Mouse (Mus musculus): ENCODE measurements around the gene Mael. TPM values are rescaled to one million over a fixed set of nuclear protein-coding genes. Genes with fewer than 3 reads are reported as not detected.

The Mael gene
- polyA plus RNA-seq, 1 experiment = not detected

DNA sequence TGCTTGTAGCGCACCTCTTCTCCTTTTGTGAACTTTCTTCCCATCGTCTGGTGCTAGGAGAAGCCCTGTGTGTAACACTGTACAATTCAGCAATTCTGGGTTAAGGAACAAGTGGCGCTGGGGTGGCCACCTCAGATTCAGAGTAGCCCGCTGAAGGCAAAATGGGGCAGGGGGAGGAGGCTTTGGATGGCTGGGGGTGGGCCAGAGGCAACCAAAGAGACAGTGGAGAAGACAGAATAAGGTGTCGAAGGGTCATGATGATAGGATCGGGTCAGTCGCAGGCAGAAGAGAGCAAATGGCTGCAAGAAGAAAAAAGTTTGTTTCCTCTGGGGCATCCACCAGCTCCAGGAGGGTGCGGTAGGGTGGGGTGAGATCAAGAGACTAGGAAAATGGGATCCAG, 16.5 kb upstream of the Mael start:
- no peak for TF ChIP-seq MYOG (IDR thresholded peaks at IDR 0.05; ENCODE audit: control insufficient read depth, extremely low read depth, insufficient read length)
- no peak for TF ChIP-seq CTCF (IDR thresholded peaks at IDR 0.05; ENCODE audit: control insufficient read depth, insufficient read depth, insufficient read length)
- no peak for TF ChIP-seq FOSL1 (IDR thresholded peaks at IDR 0.05; ENCODE audit: insufficient read depth, low read length, poor library complexity, severe bottlenecking)
- no peak for TF ChIP-seq USF1 (IDR thresholded peaks at IDR 0.05; ENCODE audit: low read depth)
- TF ChIP-seq MYOD1 (IDR thresholded peaks at IDR 0.05; ENCODE audit: control insufficient read depth, insufficient read length, low read depth) = no peak
- no peak for TF ChIP-seq CEBPB (IDR thresholded peaks at IDR 0.05; ENCODE audit: low read depth)
- no peak for TF ChIP-seq MAX (IDR thresholded peaks at IDR 0.05)
- Histone ChIP-seq H3K36me3 (ENCODE audit: control insufficient read depth, insufficient read depth) (no peaks in the 10 kb centered on the region), H3K79me3 (ENCODE audit: low read depth) (peaks cover 2% of the 10 kb centered on the region), H3ac (ENCODE audit: control insufficient read depth, insufficient read length, low read depth) (no peak overlapping the region), H3K4me3 (ENCODE audit: insufficient read depth, poor library complexity, severe bottlenecking) (peak overlapping the region; percentile 11), H3K79me2 (ENCODE audit: control insufficient read depth, insufficient read depth) (peaks cover 16% of the 10 kb centered on the region), H3K27me3 (ENCODE audit: control insufficient read depth, insufficient read depth, insufficient read length) (no peaks in the 10 kb centered on the region)

DNA sequence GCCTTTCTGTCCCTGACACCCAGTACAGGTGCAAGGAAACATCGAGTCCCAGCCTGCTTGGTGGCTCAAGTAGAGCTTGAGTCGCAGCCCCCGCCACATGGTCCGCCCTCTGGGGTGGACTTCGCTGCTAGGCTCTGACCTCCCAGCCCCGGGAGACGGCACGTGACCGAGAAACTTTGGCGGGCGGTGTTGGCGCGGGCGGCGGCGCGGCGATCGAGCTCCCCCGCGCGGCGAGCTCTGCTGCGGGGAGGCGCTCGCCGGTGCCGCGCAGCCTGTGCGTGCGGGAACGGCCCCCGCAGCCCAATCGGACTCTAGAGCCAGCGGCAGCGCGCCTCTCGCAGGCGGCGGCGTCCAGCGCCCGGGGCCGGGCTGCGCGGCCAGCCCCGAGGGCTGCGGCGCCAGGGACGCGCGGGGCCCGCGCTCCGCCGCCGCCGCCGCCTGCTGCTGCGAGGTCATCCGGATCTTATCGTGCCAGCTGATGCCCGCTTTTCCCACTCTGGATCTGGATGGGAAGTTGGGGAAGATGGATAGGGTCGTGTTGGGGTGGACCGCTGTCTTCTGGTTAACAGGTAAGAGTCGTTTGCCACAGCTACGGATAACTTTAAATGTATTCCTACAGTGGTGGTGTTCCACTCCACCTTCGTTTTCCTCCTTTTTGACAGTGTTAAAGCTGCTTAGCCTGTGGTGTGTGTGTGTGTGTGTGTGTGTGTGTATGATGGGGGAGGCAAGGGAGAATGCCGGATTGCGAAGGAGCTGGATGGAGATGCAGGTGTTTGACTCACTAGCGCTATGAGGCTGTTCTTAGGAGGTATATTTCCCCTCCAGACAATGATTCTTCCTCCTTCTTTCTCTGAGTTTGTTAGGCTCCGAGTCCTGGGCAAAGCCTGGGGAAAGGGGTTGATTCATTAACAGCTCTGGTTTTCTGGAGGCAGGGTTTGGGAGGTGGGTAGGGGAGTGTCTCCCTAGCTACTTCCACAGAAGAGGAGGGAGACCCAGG, 15.6 kb upstream of the Mael start, which contains the start of gene Ildr2:
TSS of gene Ildr2 (plus strand) at position 242 of the 997 bp plus-strand sequence.
- Histone ChIP-seq H3K79me2 (ENCODE audit: control insufficient read depth, insufficient read depth) (peaks cover 16% of the 10 kb centered on the region), H3K79me3 (ENCODE audit: low read depth) (peaks cover 2% of the 10 kb centered on the region), H3K4me3 (ENCODE audit: insufficient read depth, poor library complexity, severe bottlenecking) (peak within 1 kb of the TSS; percentile 28), H3K36me3 (ENCODE audit: control insufficient read depth, insufficient read depth) (no peaks in the 10 kb centered on the region), H3ac (ENCODE audit: control insufficient read depth, insufficient read length, low read depth) (peak within 1 kb of the TSS; percentile 69), H3K27me3 (ENCODE audit: control insufficient read depth, insufficient read depth, insufficient read length) (no peaks in the 10 kb centered on the region)
- TF ChIP-seq CTCF (IDR thresholded peaks at IDR 0.05; ENCODE audit: control insufficient read depth, insufficient read depth, insufficient read length) (peak; percentile 74), FOSL1 (IDR thresholded peaks at IDR 0.05; ENCODE audit: insufficient read depth, low read length, poor library complexity, severe bottlenecking) (no peak), USF1 (IDR thresholded peaks at IDR 0.05; ENCODE audit: low read depth) (peak; percentile 76)

DNA sequence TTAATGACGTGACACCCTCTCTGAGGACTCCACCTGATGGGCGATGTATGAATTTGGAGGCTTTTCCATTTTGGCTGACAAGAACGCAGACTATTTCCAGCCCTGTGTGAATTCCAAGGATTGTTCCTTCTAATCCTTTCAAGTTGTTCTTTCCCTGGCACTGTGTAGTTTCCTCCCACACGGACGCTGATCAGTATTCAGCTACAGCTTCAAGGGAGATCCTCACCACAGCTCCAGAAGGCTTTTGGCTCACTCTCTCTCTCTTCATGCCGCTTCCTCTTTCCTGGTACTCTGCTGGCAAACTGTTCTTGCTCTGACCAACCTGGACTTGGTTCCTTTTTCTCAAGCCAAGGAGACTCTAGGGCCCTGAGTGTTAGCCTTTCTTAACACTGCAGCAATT, 5.7 kb upstream of the Mael start:
- H3K79me2 ChIP-seq (ENCODE audit: control insufficient read depth, insufficient read depth) = no peaks in the 10 kb centered on the region
- no peaks in the 10 kb centered on the region for H3K79me3 ChIP-seq (ENCODE audit: low read depth)
- H3K27me3 ChIP-seq (ENCODE audit: control insufficient read depth, insufficient read depth, insufficient read length) = no peaks in the 10 kb centered on the region
- no peak overlapping the region for H3ac ChIP-seq (ENCODE audit: control insufficient read depth, insufficient read length, low read depth)
- TF ChIP-seq USF1 (IDR thresholded peaks at IDR 0.05; ENCODE audit: low read depth) (no peak), MAX (IDR thresholded peaks at IDR 0.05) (no peak), FOSL1 (IDR thresholded peaks at IDR 0.05; ENCODE audit: insufficient read depth, low read length, poor library complexity, severe bottlenecking) (no peak), CTCF (IDR thresholded peaks at IDR 0.05; ENCODE audit: control insufficient read depth, insufficient read depth, insufficient read length) (no peak), CEBPB (IDR thresholded peaks at IDR 0.05; ENCODE audit: low read depth) (no peak), MYOD1 (IDR thresholded peaks at IDR 0.05; ENCODE audit: control insufficient read depth, insufficient read length, low read depth) (no peak), MYOG (IDR thresholded peaks at IDR 0.05; ENCODE audit: control insufficient read depth, extremely low read depth, insufficient read length) (no peak)
- no peaks in the 10 kb centered on the region for H3K36me3 ChIP-seq (ENCODE audit: control insufficient read depth, insufficient read depth)
- no peak overlapping the region for H3K4me3 ChIP-seq (ENCODE audit: insufficient read depth, poor library complexity, severe bottlenecking)

DNA sequence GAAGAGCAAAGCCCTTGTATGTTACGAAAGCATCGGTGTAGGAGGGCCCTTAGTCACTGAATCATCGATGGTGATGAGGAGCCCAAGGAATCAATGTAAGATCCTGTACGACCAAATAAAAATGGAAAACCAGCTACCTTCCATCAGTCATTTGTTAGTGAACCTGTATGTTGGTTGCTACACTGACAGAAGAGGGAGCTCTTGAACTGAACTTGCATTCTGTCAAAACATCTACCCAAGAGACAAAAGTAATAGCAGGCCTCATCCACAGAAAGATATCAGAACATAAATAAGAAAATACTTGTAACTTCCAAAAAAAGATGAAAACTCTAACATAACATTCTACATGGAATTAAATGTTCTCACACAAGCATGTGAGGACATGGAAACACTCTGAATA, 24.4 kb downstream of the Mael start:
- H3ac ChIP-seq (ENCODE audit: control insufficient read depth, insufficient read length, low read depth) = no peak overlapping the region
- TF ChIP-seq USF1 (IDR thresholded peaks at IDR 0.05; ENCODE audit: low read depth) = no peak
- TF ChIP-seq MYOD1 (IDR thresholded peaks at IDR 0.05; ENCODE audit: control insufficient read depth, insufficient read length, low read depth) = no peak
- TF ChIP-seq CTCF (IDR thresholded peaks at IDR 0.05; ENCODE audit: control insufficient read depth, insufficient read depth, insufficient read length) = peak; percentile 18
- TF ChIP-seq MYOG (IDR thresholded peaks at IDR 0.05; ENCODE audit: control insufficient read depth, extremely low read depth, insufficient read length) = no peak
- TF ChIP-seq FOSL1 (IDR thresholded peaks at IDR 0.05; ENCODE audit: insufficient read depth, low read length, poor library complexity, severe bottlenecking) = no peak
- no peak for TF ChIP-seq MAX (IDR thresholded peaks at IDR 0.05)
- no peaks in the 10 kb centered on the region for H3K27me3 ChIP-seq (ENCODE audit: control insufficient read depth, insufficient read depth, insufficient read length)
- H3K36me3 ChIP-seq (ENCODE audit: control insufficient read depth, insufficient read depth) = no peaks in the 10 kb centered on the region
- no peaks in the 10 kb centered on the region for H3K79me2 ChIP-seq (ENCODE audit: control insufficient read depth, insufficient read depth)
- H3K79me3 ChIP-seq (ENCODE audit: low read depth) = no peaks in the 10 kb centered on the region
- no peak overlapping the region for H3K4me3 ChIP-seq (ENCODE audit: insufficient read depth, poor library complexity, severe bottlenecking)

DNA sequence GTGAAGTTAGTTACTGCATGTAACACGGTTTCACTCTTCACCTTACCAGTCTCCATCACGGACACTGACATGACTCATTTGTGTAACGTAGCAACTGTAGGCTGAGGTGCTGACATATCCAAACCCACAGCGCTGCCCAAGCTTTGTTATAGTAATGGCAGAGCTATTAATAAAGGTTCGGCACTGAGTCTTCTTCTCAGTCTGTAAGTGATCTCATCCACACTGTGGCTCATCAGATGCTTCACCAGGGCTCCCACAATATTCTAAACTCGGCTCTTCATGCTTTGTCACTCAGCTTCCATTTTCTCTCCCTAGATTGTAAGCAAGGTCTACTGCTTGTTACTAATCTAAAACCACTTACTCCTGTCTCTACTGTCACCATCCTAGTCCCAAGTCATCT, 29.2 kb downstream of the Mael start:
- TF ChIP-seq MAX (IDR thresholded peaks at IDR 0.05) (no peak), MYOG (IDR thresholded peaks at IDR 0.05; ENCODE audit: control insufficient read depth, extremely low read depth, insufficient read length) (no peak)

DNA sequence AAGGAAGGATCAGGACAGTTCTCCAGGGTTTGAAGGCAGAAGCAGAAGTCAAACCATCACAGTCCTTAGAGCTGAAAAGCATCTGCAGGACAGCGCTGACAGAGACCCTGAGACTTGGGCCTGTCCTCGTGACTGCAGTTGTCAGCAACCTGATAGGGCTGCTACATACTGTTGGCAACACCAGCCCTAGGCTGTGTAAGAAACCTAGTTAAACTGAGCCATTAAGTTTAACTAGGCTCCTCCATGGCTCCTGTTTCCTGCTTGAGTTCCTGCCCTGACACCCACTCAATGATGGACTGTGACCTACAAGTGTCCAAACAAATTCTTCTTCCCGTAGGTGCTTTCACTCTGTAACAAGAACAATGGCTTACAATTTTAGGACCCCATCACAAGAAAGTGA, 33.4 kb downstream of the Mael start:
- TF ChIP-seq FOSL1 (IDR thresholded peaks at IDR 0.05; ENCODE audit: insufficient read depth, low read length, poor library complexity, severe bottlenecking) (no peak), MYOD1 (IDR thresholded peaks at IDR 0.05; ENCODE audit: control insufficient read depth, insufficient read length, low read depth) (no peak), CTCF (IDR thresholded peaks at IDR 0.05; ENCODE audit: control insufficient read depth, insufficient read depth, insufficient read length) (no peak), USF1 (IDR thresholded peaks at IDR 0.05; ENCODE audit: low read depth) (no peak), MAX (IDR thresholded peaks at IDR 0.05) (no peak), CEBPB (IDR thresholded peaks at IDR 0.05; ENCODE audit: low read depth) (no peak), MYOG (IDR thresholded peaks at IDR 0.05; ENCODE audit: control insufficient read depth, extremely low read depth, insufficient read length) (no peak)
- no peaks in the 10 kb centered on the region for H3K79me3 ChIP-seq (ENCODE audit: low read depth)
- H3K36me3 ChIP-seq (ENCODE audit: control insufficient read depth, insufficient read depth) = no peaks in the 10 kb centered on the region
- no peaks in the 10 kb centered on the region for H3K27me3 ChIP-seq (ENCODE audit: control insufficient read depth, insufficient read depth, insufficient read length)
- H3K4me3 ChIP-seq (ENCODE audit: insufficient read depth, poor library complexity, severe bottlenecking) = no peak overlapping the region
- no peak overlapping the region for H3ac ChIP-seq (ENCODE audit: control insufficient read depth, insufficient read length, low read depth)
- H3K79me2 ChIP-seq (ENCODE audit: control insufficient read depth, insufficient read depth) = no peaks in the 10 kb centered on the region

More for the DNA sequence above, 29.2 kb downstream of the Mael start:
- Histone ChIP-seq H3K79me3 (ENCODE audit: low read depth) (no peaks in the 10 kb centered on the region), H3ac (ENCODE audit: control insufficient read depth, insufficient read length, low read depth) (no peak overlapping the region), H3K79me2 (ENCODE audit: control insufficient read depth, insufficient read depth) (no peaks in the 10 kb centered on the region), H3K27me3 (ENCODE audit: control insufficient read depth, insufficient read depth, insufficient read length) (no peaks in the 10 kb centered on the region), H3K4me3 (ENCODE audit: insufficient read depth, poor library complexity, severe bottlenecking) (no peak overlapping the region), H3K36me3 (ENCODE audit: control insufficient read depth, insufficient read depth) (no peaks in the 10 kb centered on the region)

Measured in C2C12 (cell line).